Mouse (Mus musculus) bone marrow macrophage, adult 2 months (primary cell): ENCODE data around the gene Tmbim6. TPM values are rescaled to one million over a fixed set of nuclear protein-coding genes. Genes with fewer than 3 reads are reported as not detected.
A peak's percentile ranks its signal among the peaks of the same experiment; 100 is the strongest.
"Not testable (repeated sequence)": the region's sequence is repeated elsewhere in the genome, so short reads cannot be mapped to it uniquely, and the experiment has no call there.

ENCODE experiments used
- H3K27ac ChIP-seq: 2 replicates; pipeline ENCODE4 v1.5.1; 2012; ENCODE audit warnings: low read depth, low read length; ENCODE audit not compliant: insufficient read depth
- H3K4me1 ChIP-seq: 2 replicates; pipeline ENCODE4 v1.6.1; 2012; ENCODE audit warnings: low read length; ENCODE audit not compliant: control insufficient read depth, insufficient read depth
- H3K4me3 ChIP-seq: 2 replicates; pipeline ENCODE4 v1.5.1; 2012; ENCODE audit warnings: mild to moderate bottlenecking, low read length, moderate library complexity; ENCODE audit not compliant: insufficient read depth
- CTCF ChIP-seq: IDR thresholded peaks from 2 replicates; pipeline ENCODE4 v1.5.1; 2012; ENCODE audit warnings: low read depth, mild to moderate bottlenecking, low read length, moderate library complexity
- POLR2A ChIP-seq: IDR thresholded peaks from 2 replicates; pipeline ENCODE4 v1.6.1; 2012; ENCODE audit warnings: mild to moderate bottlenecking, low read depth, low read length, borderline replicate concordance
- polyA plus RNA-seq: library from polyadenylated mRNA; stranded (reverse); fragments of >200 nt; gene quantifications from 2 replicates; pipeline ENCODE4 v1.2.4, GENCODE M21; 2012; ENCODE audit not compliant: missing spikeins, insufficient read depth, insufficient read length

Tmbim6 gene
- polyA plus RNA-seq, 1 experiment = 647 TPM

DNA sequence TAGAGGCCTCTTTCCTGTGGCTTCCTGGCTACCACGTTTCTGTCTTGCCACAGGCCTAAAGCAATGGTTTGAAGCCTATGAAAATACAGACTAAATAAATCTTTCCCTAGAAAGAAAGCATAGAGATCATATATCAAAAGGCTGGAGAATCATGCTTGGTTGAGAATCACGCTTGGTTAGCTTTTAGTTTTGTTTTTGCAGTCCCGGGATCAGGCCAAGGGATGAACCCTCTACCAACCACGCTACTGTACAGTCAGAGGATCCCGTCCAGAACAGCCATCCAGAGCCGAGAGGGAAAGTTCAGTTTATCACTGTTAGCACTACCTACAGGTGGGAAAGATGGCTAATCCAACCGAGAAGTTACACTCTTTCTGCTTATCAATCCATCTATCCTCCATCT is 49.7 kb downstream of the Tmbim6 start:
- H3K4me1 ChIP-seq = peaks cover 25% of the 10 kb centered on the region
- no peak overlapping the region for H3K27ac ChIP-seq
- TF ChIP-seq POLR2A = no peak
- TF ChIP-seq CTCF = no peak
- no peak overlapping the region for H3K4me3 ChIP-seq

DNA sequence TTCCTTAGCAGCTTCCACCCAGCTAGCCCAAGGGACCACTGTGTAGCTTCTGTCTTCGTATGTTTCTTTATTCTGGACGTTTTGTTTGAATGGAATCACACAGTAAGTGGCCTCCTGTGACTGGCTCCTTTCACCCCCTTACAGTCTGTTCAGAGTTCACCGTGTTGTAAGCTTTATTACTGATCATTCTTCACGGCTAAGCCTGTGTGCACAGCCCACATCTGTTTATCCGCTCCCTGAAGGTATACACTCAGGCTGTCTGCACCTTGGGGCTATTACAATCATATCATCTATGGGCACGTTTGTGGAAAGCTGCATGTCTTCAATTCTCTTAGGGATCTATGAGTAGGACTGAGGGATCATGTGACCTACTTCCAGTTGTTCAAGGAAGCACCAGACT is 52.9 kb downstream of the Tmbim6 start:
- Histone ChIP-seq H3K4me1 (peaks cover 31% of the 10 kb centered on the region), H3K4me3 (no peak overlapping the region), H3K27ac (no peak overlapping the region)
- TF ChIP-seq CTCF (no peak), POLR2A (no peak)

DNA sequence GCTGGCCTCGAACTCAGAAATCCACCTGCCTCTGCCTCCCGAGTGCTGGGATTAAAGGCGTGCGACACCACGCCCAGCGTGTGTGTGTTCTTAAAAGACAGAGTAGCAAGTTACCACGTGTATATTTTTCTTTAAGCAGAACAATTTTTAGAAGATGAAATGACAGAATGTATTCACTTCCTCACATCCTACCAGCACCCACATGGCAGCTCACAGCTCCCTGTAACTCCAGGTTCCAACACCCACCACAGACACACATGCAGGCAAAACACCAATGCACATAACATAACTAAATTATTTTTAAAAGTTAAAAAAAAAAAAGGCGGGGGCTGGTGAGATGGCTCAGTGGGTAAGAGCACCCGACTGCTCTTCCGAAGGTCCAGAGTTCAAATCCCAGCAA is 53.5 kb downstream of the Tmbim6 start:
- H3K27ac ChIP-seq, H3K4me3 ChIP-seq: not testable (repeated sequence)
- H3K4me1 ChIP-seq = peaks cover 32% of the 10 kb centered on the region

DNA sequence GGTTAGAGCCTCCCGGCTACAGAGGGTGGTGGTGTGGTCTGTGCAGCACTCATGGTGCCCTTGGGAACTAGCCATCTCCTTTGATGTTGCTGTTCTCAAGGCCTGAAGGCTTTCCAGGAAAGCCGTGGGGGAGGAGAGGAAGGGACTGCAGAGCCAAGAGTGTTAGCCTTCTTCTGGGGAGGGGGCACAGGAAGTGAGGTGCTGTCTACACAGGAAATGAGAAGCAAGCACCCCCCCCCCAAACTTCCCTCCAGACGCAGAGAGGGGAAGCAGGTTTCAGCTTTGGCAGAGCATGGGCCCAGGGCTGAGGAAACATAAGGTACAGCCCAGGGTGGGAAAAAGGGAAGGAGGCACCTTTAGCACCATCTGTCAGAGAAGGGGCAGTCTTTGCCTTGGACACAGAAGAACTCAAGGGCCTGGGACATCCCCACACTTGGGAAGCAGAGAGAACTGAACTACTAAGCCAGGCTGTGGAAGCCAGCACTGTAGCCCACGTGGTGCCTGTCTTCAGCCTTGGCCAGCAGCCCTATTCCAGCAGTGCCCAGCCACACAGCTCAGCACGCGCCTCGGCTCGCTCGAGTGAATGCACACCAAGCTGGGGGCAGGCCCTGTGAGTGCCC is 56.6 kb downstream of the Tmbim6 start:
- TF ChIP-seq CTCF = no peak
- TF ChIP-seq POLR2A = no peak
- Histone ChIP-seq H3K27ac (no peak overlapping the region), H3K4me3 (no peak overlapping the region), H3K4me1 (peaks cover 49% of the 10 kb centered on the region)

DNA sequence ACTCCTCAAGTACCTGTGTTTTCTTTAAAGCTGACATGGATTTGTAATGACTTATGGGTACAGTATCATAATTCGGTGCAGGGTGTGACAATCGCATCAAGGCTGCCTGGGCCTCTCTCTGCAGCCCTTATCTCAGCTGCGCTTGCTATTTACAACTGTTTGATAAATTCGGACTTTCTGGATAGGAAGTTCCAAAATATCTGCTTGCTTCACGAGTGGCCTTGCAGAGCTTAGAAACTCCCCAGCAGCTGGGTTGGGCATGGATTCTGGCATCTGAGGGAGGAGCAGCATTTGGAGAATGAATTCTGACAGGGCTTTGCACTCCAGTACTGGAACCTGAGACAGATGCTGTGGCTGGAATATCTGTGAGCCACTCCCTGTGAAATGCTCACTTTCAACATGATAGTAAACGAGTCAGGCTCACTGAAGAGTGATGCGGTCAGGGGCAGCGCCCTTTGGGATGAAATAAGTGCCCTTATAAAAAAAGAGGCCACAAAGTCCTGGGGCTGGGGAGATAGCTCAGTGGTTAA is 57.1 kb downstream of the Tmbim6 start:
- Histone ChIP-seq H3K4me3 (no peak overlapping the region), H3K4me1 (peaks cover 51% of the 10 kb centered on the region), H3K27ac (no peak overlapping the region)
- TF ChIP-seq CTCF = no peak
- no peak for TF ChIP-seq POLR2A

DNA sequence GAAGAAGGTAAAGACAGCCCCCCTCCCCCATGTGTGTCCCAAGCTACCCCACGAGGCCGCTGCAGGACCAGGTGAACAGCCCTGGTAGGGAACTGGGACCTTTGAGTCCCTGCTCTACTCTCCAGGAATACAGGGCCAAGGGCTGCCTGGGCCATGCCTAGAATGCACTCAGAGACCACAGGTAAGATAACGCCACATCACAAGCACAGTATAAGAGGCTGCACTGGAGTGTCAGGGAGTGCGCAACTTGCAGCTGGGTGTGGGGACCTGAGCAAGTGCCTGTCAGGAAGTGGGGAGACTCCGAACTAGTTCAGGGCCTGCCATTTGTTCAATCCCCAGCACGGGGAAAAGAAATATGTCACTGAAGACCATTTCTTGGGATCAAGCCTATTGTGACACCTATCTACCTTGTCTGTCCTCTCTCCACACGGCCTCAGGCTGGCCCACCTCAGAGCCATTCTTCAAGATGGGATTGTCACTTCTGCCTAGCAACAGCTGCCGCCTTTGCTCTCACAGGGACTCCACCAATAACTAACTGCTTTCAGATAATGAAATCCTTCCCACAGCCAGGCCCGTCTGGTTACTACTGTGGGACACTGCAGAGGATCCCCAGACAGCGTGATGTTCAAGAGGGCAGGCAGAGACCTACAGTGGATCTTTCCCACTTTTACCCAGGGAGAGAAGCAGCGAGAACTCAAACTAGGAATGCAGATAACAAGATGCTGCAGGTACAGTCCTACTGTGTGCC is 60.6 kb downstream of the Tmbim6 start:
- Histone ChIP-seq H3K4me3 (no peak overlapping the region), H3K27ac (no peak overlapping the region), H3K4me1 (peaks cover 59% of the 10 kb centered on the region)
- TF ChIP-seq CTCF (no peak), POLR2A (no peak)

DNA sequence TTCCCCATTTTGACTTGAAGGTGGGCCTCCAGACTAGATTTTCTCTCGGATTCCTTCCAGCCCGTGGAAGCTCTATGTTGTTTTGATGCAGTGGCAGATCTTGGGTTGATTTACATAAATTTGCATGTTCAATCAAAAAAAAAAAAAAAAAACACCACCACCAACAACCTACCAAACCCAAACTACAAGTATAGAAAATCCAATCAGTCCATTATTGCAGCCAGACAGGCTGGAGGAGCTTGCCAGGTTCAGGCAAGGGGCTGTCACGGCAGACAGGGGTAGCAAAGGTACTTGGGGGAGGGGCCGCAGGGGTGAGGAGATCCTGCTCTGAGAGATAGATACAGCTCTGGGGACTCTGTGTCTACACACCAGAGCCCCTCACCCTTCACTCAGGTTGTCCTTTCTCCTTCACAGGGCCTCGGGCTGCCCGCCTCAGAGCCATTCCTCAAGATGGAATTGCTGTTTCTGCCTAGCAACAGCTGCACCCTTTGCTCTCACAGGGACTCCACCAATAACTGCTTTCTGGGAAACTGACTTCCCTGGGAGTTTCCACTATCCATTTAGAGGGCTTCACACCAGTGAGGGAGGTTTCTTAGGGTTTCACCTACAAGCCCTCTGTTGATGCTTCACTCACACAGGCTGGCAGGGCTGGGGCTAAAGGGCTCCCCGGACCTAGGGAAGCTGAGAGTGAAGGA is 62.0 kb downstream of the Tmbim6 start:
- Histone ChIP-seq H3K27ac (no peak overlapping the region), H3K4me1 (peaks cover 54% of the 10 kb centered on the region), H3K4me3 (no peak overlapping the region)
- no peak for TF ChIP-seq POLR2A
- TF ChIP-seq CTCF = no peak

DNA sequence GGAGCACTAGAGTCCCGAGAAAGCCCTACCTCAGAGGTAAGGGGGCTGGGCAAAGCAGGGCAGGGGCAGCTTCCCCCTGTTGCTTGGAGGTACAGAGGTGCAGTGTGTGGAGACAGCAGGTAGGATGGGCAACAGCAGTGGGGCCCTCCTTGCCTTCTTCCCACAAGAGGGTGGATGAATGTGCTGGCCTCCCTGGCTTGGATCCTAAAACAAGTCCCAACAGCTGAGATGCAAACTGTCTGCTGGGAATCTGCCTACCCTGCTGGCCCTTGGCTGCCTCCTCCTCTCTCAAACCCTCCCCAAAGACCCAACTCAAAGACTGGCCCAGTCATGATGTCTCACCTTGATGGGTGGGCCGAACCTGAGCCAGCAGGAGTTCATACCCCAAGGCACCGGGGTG is 62.7 kb downstream of the Tmbim6 start:
- Histone ChIP-seq H3K4me3 (peak overlapping the region; percentile 90; the same call in 1 of the 2 replicates), H3K27ac (no peak overlapping the region), H3K4me1 (peaks cover 48% of the 10 kb centered on the region)
- TF ChIP-seq CTCF (no peak), POLR2A (no peak)

DNA sequence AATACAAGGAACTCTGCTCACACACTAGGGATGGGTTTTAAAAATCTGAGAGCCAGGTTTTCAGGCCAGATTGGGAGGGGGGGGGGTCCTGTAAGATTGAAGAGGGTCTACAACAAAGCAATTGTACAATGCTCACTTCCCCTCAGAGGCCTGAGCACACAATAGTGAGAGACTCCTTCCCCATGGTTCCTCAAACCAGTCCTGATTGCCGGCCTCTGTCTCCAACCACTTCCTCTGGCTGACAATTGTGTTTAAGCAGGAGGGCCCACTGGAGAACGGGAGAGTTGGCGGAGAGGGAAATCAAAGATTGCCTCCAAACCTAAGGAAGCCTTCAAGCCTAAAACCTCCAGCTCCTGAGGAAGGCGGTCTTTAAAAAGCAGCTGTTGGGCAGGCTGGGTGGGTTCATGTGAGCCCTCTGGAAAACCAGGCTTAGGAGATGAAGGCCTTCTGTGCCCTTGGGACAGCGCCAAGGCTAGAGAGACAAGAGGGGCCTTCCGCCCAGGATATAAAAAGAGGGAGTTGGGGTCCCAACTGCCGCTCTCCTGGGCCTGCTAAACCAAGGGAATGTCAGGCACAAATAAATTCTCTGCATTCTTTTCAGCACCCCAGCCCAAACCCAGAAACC is 63.8 kb downstream of the Tmbim6 start:
- Histone ChIP-seq H3K27ac (peak overlapping the region; percentile 90), H3K4me1 (peaks cover 38% of the 10 kb centered on the region), H3K4me3 (peak overlapping the region; percentile 90)
- TF ChIP-seq CTCF (no peak), POLR2A (no peak)

DNA sequence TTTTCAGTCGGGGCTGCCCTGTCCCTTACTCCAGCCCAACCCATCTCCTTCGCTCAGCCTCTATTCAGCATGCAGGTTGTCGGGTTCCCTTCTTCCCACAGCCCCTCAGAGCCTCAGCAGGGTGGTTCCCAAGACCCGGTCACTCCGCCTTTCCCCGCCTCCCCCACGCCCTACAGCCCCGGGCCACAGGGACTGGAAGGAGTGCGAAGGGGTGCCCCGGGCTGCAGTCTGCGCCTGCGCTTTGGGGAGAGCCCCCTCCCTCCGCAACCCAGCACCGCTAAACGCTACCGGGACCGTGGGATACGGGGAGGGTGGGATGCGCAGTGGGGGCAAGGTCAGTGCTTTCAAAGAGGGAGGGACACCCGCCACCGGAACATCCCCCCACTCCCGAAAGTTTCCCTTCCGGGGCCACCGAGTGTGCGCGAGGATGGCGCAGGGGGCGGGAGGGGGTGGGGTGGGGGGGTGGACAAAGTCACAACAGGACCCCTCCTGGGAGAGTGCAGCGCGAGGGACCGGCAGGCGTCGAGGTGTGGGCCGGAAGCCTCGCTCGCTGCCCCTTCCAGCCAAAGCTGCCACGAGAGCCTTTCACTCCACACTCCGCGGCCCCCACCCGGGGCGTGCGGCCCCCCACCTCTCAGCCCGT is 64.4 kb downstream of the Tmbim6 start:
- peaks cover 31% of the 10 kb centered on the region for H3K4me1 ChIP-seq
- H3K27ac ChIP-seq = peak overlapping the region; percentile 90
- peak overlapping the region; percentile 90 for H3K4me3 ChIP-seq
- TF ChIP-seq CTCF = no peak
- TF ChIP-seq POLR2A = no peak
